Mouse (Mus musculus) cerebellum, adult 2 months (tissue): ENCODE data around the gene Rp2.

Experiments used
- CTCF ChIP-seq: fragments of 200-500 bp; IDR thresholded peaks from 2 replicates; pipeline ENCODE4 v1.5.1; 2011; ENCODE audit warnings: low read depth, mild to moderate bottlenecking, control low read depth, low read length, moderate library complexity, borderline replicate concordance; ENCODE audit not compliant: insufficient read depth
- POLR2A ChIP-seq: fragments of 200-500 bp; IDR thresholded peaks from 2 replicates; pipeline ENCODE4 v1.6.1; 2011; ENCODE audit warnings: low read length, control low read depth, borderline replicate concordance; ENCODE audit not compliant: insufficient read depth

GRCm38 (mm10) chrX:20355283-20355682 is 9.0 kb upstream of the Rp2 start:
- no peak for TF ChIP-seq CTCF
- no peak for TF ChIP-seq POLR2A
